Mouse (Mus musculus) lung, embryonic 16.5 days (tissue): ENCODE measurements around the gene Slc1a2. TPM values are rescaled to one million over a fixed set of nuclear protein-coding genes. Genes with fewer than 3 reads are reported as not detected.

Experiments
- ATAC-seq: fragments of 200-750 bp; cut with Nextera tagmentation; 2 replicates; pipeline ENCODE4 v1.8.0; 2017; ENCODE audit warnings: low read depth, mild to moderate bottlenecking, moderate library complexity
- H3K27ac ChIP-seq: fragments of 300-500 bp; sonication (generic); 2 replicates; pipeline ENCODE4 v1.5.1; 2014; ENCODE audit warnings: mild to moderate bottlenecking, control low read depth, low read length
- H3K27me3 ChIP-seq: fragments of 300-500 bp; sonication (generic); 2 replicates; pipeline ENCODE4 v1.6.1; 2014; ENCODE audit warnings: low read depth, low read length, mixed read lengths; ENCODE audit not compliant: control insufficient read depth, insufficient read depth
- H3K36me3 ChIP-seq: fragments of 300-500 bp; sonication (generic); 2 replicates; pipeline ENCODE4 v1.6.1; 2014; ENCODE audit warnings: low read length; ENCODE audit not compliant: control insufficient read depth, insufficient read depth
- H3K4me1 ChIP-seq: fragments of 300-500 bp; sonication (generic); replicated peaks from 2 replicates; pipeline ENCODE4 v1.6.1; 2014; ENCODE audit warnings: low read length, mixed read lengths; ENCODE audit not compliant: control insufficient read depth, insufficient read depth
- H3K4me2 ChIP-seq: fragments of 300-500 bp; sonication (generic); 2 replicates; pipeline ENCODE4 v1.6.1; 2014; ENCODE audit warnings: low read depth, low read length, control low read depth
- H3K4me3 ChIP-seq: fragments of 300-500 bp; sonication (generic); 2 replicates; pipeline ENCODE4 v1.5.1; 2014; ENCODE audit warnings: mild to moderate bottlenecking, low read length, control low read depth
- H3K9ac ChIP-seq: fragments of 300-500 bp; sonication (generic); 2 replicates; pipeline ENCODE4 v1.6.1; 2014; ENCODE audit warnings: low read length, control low read depth
- H3K9me3 ChIP-seq: fragments of 300-500 bp; sonication (generic); 2 replicates; pipeline ENCODE4 v1.6.1; 2016; ENCODE audit warnings: low read length; ENCODE audit not compliant: control insufficient read depth
- WGBS: fragments of 180-500 bp; shearing (Covaris S2); extraction: QIAGEN DNeasy Blood & Tissue Kit; methylation state at CpG from one replicate; pipeline ENCODE4 v1.1.7; 2014; 5-methylcytosine and 5-hydroxymethylcytosine counted together
- polyA plus RNA-seq: library from polyadenylated mRNA; unstranded; fragments of >200 nt; fragmentation: Nextera tagmentation; extraction: Ambion mirVana; gene quantifications from 2 replicates; pipeline ENCODE4 v1.2.1, GENCODE M21; 2015

Slc1a2 gene
- polyA plus RNA-seq, 1 experiment from 2014 or later, result 0.19 TPM

DNA sequence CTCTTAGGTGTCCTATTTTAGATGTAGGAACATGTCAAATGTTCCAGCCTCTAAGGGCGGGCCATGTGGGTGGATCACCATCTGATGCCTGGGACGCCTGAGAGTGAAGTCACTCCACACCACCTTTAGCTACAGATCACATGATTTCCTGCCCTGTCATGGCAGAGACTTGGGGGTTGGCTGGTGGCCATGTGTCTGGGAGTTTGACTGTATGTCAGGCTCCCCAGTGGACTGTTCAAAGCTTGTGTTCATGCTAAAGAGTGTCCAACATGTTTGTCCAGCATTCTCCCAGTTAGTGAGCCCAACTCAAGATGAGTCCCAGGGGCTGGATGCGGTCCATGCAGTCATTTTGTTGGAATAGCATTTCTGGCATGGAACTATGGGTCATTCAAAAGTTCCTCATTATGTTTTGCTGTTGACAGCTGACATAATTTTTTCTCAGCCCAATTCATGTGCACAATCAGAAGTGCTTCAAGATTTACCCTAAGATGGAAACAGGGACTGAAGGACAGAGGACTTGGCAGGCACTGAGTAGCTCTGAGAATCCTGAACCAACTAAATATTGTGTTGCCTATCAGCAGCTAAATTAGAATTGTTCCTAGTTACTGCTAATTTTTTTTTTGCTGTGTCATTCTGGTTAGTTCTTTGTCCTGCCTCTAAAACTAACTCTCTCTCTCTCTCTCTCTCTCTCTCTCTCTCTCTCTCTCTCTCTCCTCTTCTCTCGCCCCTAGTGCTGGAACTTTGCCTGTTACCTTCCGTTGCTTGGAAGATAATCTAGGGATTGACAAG is 102.0 kb downstream of the Slc1a2 start:
- no peak overlapping the region for H3K9ac ChIP-seq
- no peak overlapping the region for H3K27ac ChIP-seq
- H3K4me2 ChIP-seq, result no peak overlapping the region
- no peaks in the 10 kb centered on the region for H3K4me1 ChIP-seq
- no peaks in the 10 kb centered on the region for H3K9me3 ChIP-seq
- 59% methylated on average over 5 of the region's 5 CpGs for WGBS
- H3K4me3 ChIP-seq, result no peak overlapping the region
- H3K27me3 ChIP-seq, result no peaks in the 10 kb centered on the region
- no peaks in the 10 kb centered on the region for H3K36me3 ChIP-seq
- peak; percentile 75 for ATAC-seq

DNA sequence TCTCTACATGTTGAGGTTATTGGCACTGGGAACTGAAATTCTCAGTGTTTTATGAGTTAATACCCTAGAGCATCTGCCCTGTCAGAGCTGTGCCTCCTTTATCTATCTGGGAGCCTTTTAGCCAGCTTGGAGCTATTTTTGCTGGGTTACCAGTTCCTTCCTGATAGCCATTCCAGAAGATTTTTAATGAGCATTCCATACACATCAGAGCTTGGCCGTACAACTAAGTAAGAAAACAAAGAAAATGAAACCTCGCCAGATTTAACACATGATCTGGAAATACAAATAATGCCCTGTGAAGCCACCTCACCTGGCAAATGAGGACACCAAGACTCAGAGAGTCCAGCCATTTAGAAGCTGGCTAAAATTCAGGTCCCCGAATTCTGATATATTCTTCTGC is 104.7 kb downstream of the Slc1a2 start:
- H3K4me3 ChIP-seq, result no peak overlapping the region
- no peaks in the 10 kb centered on the region for H3K4me1 ChIP-seq
- H3K4me2 ChIP-seq, result no peak overlapping the region
- no peaks in the 10 kb centered on the region for H3K9me3 ChIP-seq
- H3K36me3 ChIP-seq, result no peaks in the 10 kb centered on the region
- no peak overlapping the region for H3K9ac ChIP-seq
- no peak for ATAC-seq
- no peak overlapping the region for H3K27ac ChIP-seq
- H3K27me3 ChIP-seq, result no peaks in the 10 kb centered on the region
- WGBS, result 77% methylated on average over 3 of the region's 3 CpGs

DNA sequence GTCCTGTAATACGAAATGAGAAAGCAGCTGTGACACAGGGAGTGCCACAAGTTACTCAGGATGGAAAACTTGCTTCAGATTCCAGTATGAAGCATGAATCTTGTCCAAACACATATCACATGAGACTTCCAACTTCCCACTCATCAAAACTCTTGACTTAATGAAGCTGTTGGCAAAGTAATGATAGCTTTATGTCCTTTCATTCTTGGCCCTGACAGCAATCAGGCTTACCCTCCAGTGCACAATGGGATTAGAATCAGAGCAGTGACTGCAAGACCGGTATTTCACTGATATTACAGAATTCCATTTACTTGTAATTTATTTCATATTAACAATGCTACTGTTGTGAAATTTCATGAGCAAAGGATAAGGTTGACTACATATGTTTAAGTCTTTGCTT is 105.5 kb downstream of the Slc1a2 start:
- no peaks in the 10 kb centered on the region for H3K27me3 ChIP-seq
- H3K4me3 ChIP-seq, result no peak overlapping the region
- no peaks in the 10 kb centered on the region for H3K4me1 ChIP-seq
- no peaks in the 10 kb centered on the region for H3K9me3 ChIP-seq
- no peak overlapping the region for H3K4me2 ChIP-seq
- WGBS, result 91% methylated on average over 2 of the region's 2 CpGs
- H3K36me3 ChIP-seq, result no peaks in the 10 kb centered on the region
- no peak overlapping the region for H3K27ac ChIP-seq
- no peak for ATAC-seq
- H3K9ac ChIP-seq, result no peak overlapping the region

DNA sequence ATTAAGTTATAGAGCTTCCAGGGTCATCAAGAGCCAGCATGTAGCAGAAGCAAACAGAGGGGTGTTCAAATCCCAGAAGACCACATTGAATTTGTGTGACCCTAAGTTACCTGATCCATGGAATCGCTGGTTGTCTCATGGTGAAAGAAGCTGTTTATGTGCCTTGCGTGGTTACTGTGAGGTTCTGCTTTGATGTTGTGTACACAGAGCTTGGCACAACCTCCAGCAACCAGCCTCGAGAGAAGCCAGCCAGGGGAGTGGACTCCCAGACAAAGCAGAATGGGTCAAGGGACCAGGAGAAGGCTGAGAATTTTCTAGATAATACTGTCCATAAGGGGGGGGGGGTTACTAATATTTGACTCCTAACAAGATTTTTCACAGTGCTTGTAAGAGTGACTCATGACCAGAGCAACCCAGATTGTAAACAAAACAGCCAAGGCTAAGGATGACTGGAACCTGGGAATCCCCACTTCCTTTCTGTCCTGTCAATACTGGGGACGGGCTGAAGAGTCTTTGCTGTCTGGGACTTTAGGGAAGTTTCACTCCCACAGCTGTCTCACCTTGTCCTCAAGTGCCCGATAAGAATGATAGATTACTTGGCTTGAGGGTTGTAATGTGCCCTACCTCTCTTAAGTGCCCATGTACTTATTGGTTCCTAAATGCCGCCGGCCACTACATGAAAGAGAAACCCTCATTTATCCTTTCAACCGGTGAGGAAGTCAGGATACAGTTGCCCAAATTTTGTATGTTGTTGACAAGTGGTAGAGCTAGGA is 106.3 kb downstream of the Slc1a2 start:
- 40% methylated on average over 8 of the region's 8 CpGs for WGBS
- Histone ChIP-seq H3K9me3 (no peaks in the 10 kb centered on the region), H3K4me3 (no peak overlapping the region), H3K4me1 (no peaks in the 10 kb centered on the region), H3K9ac (no peak overlapping the region), H3K36me3 (no peaks in the 10 kb centered on the region), H3K27ac (no peak overlapping the region), H3K27me3 (no peaks in the 10 kb centered on the region), H3K4me2 (no peak overlapping the region)
- ATAC-seq, result no peak

DNA sequence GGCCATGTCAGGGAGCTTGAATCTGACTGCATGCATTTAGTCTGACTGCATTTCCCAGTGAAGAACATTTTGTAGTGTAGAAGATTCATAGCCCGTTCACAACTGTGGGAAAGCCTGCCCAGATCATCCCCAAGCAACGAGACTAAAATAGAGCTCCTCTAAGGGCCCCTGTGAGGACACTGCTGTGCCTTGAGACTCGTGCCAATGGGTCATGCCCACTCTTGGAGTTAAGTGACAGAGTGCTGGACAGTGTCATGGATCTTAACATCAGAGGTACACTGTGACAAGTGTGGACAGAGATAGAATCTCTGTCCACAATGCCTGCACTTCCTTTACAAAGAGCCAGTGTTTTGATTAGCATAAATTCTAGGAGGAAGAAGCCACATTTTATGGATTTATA is 109.8 kb downstream of the Slc1a2 start:
- no peak for ATAC-seq
- Histone ChIP-seq H3K27ac (no peak overlapping the region), H3K4me3 (no peak overlapping the region), H3K4me2 (no peak overlapping the region), H3K9me3 (no peaks in the 10 kb centered on the region), H3K4me1 (no peaks in the 10 kb centered on the region), H3K36me3 (no peaks in the 10 kb centered on the region), H3K9ac (no peak overlapping the region), H3K27me3 (no peaks in the 10 kb centered on the region)
- 62% methylated on average over 3 of the region's 3 CpGs for WGBS

DNA sequence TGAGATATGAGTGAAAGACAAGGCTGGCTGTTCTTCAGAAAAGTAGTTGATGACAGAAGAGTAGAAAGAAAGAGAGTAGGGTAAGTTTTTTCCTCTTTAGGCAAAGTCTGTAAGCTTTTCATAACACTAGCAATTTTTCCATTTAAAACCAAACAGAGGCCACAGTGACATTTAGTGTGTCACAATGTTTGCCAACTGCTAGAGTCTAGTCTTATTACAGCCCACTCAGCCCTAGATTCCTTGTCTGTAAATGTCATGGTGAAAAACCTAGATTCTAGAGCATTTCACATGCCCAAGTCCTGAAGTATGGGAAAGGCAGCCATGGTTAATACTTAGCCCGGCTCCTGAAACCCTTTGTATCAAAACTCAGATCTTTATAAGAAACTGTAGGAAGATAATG is 112.8 kb downstream of the Slc1a2 start:
- WGBS, result 79% methylated on average over 1 of the region's 1 CpGs
- no peaks in the 10 kb centered on the region for H3K9me3 ChIP-seq

DNA sequence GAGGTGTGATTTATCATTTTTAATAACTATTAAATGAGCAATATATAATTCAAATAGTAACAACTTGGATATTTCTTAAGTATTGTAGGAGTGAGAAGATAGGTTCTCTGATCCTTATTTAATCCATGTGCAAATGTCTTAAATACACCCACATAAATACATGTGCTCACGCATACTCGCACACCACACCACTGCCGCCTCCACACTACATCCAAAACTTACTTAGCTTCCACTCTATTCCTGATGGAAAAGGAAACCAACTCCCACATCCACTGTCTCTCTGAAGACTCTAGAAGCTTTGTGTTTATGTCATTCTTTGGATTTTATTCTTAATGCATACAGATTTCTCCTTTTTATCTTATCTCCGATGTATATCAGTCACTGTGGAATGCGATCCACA is 113.8 kb downstream of the Slc1a2 start:
- WGBS, result 82% methylated on average over 5 of the region's 5 CpGs
- Histone ChIP-seq H3K4me3 (no peak overlapping the region), H3K9me3 (no peaks in the 10 kb centered on the region), H3K4me1 (0 out of 2 replicates have a peak, but pooled peaks cover 3% of the 10 kb centered on the region), H3K27ac (no peak overlapping the region), H3K4me2 (no peak overlapping the region), H3K36me3 (no peaks in the 10 kb centered on the region), H3K9ac (no peak overlapping the region), H3K27me3 (no peaks in the 10 kb centered on the region)
- ATAC-seq, result no peak

More for the DNA sequence above, 112.8 kb downstream of the Slc1a2 start:
- ATAC-seq, result no peak
- no peaks in the 10 kb centered on the region for H3K27me3 ChIP-seq
- 0 out of 2 replicates have a peak, but pooled peaks cover 3% of the 10 kb centered on the region for H3K4me1 ChIP-seq
- no peak overlapping the region for H3K27ac ChIP-seq
- H3K36me3 ChIP-seq, result no peaks in the 10 kb centered on the region
- no peak overlapping the region for H3K4me2 ChIP-seq
- H3K9ac ChIP-seq, result no peak overlapping the region
- no peak overlapping the region for H3K4me3 ChIP-seq

DNA sequence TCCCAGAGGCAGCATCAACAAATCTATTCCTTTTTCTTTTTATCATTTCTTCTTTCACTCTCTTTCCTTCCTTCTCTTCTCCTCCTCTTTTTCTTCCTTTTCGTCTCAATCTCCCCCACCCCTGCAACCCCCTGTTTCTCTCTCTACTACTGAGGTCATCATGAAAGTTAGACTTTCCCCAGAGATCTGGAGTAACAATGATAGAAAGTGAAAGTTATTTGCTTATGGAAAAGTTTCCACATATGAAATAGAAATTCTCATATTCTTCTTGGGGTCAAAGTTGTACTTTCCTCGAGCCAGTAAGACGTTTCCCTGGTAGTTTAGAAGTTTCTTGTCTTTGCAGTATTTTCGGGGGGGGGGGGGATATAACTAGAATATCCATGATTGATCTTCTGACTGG is 116.2 kb downstream of the Slc1a2 start:
- no peak overlapping the region for H3K9ac ChIP-seq
- no peaks in the 10 kb centered on the region for H3K9me3 ChIP-seq
- 0 out of 2 replicates have a peak, but pooled peaks cover 3% of the 10 kb centered on the region for H3K4me1 ChIP-seq
- H3K4me3 ChIP-seq, result no peak overlapping the region
- no peak for ATAC-seq
- H3K27ac ChIP-seq, result no peak overlapping the region
- no peak overlapping the region for H3K4me2 ChIP-seq
- H3K27me3 ChIP-seq, result no peaks in the 10 kb centered on the region
- 54% methylated on average over 4 of the region's 4 CpGs for WGBS
- no peaks in the 10 kb centered on the region for H3K36me3 ChIP-seq

DNA sequence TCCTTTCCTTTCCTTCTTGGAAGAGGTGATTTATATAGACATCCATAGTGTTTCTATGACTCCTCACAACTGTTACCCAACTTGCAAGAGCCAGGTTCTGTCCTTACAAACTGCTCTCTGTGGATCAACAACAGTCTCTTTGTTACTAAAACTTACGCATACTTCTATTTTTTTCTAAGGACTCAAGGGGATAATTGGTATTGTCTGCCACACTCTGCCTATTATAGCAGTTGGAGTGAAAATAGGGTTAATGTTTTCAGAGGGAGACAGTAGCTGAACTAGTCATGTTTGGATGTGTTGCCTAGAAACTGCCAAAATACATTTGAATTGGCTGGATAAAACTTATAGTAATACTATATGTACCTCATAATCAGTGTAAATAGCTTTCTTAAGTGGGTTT is 117.1 kb downstream of the Slc1a2 start:
- no peaks in the 10 kb centered on the region for H3K27me3 ChIP-seq
- 84% methylated on average over 1 of the region's 1 CpGs for WGBS
- no peak overlapping the region for H3K4me3 ChIP-seq
- no peak for ATAC-seq
- H3K4me1 ChIP-seq, result 0 out of 2 replicates have a peak, but pooled peaks cover 3% of the 10 kb centered on the region
- H3K9ac ChIP-seq, result no peak overlapping the region
- no peaks in the 10 kb centered on the region for H3K9me3 ChIP-seq
- H3K36me3 ChIP-seq, result no peaks in the 10 kb centered on the region
- H3K4me2 ChIP-seq, result no peak overlapping the region
- no peak overlapping the region for H3K27ac ChIP-seq
